Mouse (Mus musculus) embryonic stem cell, embryonic (primary cell): ENCODE data around the gene Map2k3.

Experiments
- CTCF ChIA-PET, 4 experiments: fragments of 300-600 bp in 2 of 4; fragments of 350-600 bp in 2 of 4; sonication (Branson Sonifier 250); formaldehyde crosslinking; loops; one replicate each; lab custom pipeline; 2022; ENCODE audit warnings: inconsistent platforms in 2 of 4; lab: Charles Lee
- POLR2A ChIA-PET, 4 experiments: fragments of 300-600 bp in 2 of 4; fragments of 350-600 bp in 2 of 4; sonication (Branson Sonifier 250); formaldehyde crosslinking; loops; one replicate each; lab custom pipeline; 2022; ENCODE audit warnings: antibody characterized with exemption in 4 of 4, inconsistent platforms in 1 of 4; lab: Charles Lee

The Map2k3 gene

DNA sequence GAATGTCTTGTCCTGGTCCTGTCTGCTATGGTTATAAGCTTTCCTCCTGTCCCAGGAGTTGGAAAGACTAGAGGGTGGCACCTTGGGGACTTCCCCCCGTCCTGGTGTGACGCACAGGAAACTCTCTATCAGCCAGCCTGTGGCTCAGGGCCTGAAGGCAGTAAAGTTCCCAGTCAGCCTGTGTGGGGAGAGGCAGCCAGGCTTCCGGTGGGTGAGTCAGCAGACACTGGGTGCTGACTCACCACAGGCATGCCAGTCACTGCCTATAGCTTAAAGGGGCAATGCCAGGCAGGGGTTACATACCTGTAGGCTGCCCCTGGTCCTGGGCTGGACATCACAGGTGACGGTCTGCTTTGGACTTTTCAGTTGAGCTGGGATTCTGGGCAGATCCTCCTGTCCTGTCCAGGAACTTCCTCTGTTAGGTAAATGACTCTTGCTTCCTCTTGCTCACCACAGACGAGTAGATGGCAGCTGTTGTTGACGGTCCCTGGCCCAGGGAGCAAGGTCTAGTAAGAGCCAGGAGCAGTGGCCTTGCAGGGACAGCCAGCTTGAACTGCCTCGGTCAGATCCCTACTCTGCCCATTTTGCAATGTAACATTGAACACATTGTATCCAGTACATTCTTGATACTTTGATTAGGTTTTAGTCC lies 3.6 kb downstream of the Map2k3 start:
- ChIA-PET POLR2A (interaction anchor here in 3 of 4 experiments (0.6 to 3.7 kb wide), 8 partner anchors 9 to 597 kb away, joined by 3 to 18 read pairs (median 5); partner anchors contain the start of gene Tmem11 (in 1 of the 3)), CTCF (interaction anchor here in 1 of 4 experiments (1.0 kb wide), 1 partner anchor 8 kb away, joined by 3 read pairs; no protein-coding TSS in a partner anchor)

DNA sequence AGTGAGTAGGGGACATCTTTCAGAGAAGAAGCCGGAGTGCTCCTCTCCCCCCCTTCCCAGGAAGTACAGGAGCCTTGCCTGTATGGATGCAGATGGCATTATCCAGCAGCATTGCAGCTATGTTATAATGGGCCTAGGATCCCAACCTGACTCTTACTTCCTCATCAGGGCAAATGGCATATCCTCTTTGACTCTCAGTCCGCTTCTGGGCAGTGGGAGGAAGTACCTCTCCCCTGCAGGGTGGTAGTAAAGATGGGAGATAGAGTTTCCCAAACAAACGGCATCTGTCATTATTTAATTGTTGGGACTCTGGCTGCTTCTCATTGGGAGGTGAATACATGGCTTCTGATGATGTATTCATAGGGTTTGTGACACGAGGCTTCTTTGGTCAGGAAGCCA lies 4.1 kb downstream of the Map2k3 start:
- POLR2A ChIA-PET = interaction anchor here in 3 of 4 experiments (0.6 to 3.7 kb wide), 9 partner anchors 9 to 598 kb away, joined by 3 to 18 read pairs (median 4); partner anchors contain the start of gene Tmem11 (in 1 of the 3)
- CTCF ChIA-PET = interaction anchor here in 1 of 4 experiments (1.6 kb wide), 1 partner anchor 9 kb away, joined by 7 read pairs; no protein-coding TSS in a partner anchor

DNA sequence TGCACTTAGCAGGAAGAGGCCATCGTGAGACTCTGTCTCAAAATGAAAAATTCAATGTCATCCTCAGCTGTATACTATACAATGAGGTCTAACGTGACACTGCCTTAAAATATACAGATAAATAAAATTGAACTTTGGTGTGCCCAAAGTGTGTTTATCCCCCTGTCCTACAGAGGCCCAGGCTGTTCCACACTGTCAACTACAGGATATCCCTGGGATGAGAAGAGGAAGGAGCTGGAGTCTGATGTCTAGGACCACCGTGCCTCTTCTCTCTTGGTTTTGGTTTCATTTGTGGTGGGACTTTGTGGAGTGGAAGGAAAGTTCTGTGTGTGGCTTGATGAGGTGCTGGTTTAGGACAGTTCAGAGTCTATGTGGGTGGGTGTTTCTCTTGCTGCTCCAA lies 5.8 kb downstream of the Map2k3 start:
- ChIA-PET CTCF (interaction anchor here in 2 of 4 experiments (0.6 to 1.6 kb wide), 3 partner anchors 10 to 147 kb away, joined by 3 to 7 read pairs (median 5); partner anchors contain the start of gene Tmem11 (in 1 of the 2)), POLR2A (interaction anchor here in 2 of 4 experiments (0.7 to 3.7 kb wide), 12 partner anchors 10 to 570 kb away, joined by 3 to 18 read pairs (median 4); partner anchors contain the start of genes Natd1 (in 1 of the 2) and Tmem11 (in 1 of the 2))

DNA sequence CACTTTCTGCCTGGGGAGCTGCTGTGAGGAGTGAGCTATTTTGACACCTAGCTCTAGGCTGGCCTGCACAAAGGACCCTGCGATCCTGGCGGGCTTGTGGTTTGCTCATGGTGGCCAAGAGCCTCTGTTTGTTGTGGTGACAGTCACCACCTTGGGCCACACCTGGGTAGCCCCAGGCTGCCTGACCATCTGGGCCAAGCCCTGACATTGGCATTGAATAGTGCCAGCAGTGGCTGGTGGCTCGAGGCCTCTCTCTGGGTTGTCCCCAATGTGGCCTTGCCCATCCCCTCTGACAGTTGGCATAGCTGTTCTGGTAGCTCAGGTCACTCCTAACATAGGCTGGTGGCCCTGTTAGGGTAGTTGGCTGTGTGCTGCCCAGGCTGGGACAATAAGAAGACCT lies 7.7 kb downstream of the Map2k3 start:
- CTCF ChIA-PET = interaction anchor here in 2 of 4 experiments (0.5 to 2.0 kb wide), 4 partner anchors 12 to 37 kb away, joined by 3 to 4 read pairs (median 4); no protein-coding TSS in a partner anchor
- POLR2A ChIA-PET = interaction anchor here in 3 of 4 experiments (0.5 to 6.1 kb wide), 7 partner anchors 8 to 416 kb away, joined by 3 to 76 read pairs (median 8); partner anchors contain the start of genes Map2k3 (in 2 of the 3), Kcnj12 (in 1 of the 3) and Natd1 (in 1 of the 3)

DNA sequence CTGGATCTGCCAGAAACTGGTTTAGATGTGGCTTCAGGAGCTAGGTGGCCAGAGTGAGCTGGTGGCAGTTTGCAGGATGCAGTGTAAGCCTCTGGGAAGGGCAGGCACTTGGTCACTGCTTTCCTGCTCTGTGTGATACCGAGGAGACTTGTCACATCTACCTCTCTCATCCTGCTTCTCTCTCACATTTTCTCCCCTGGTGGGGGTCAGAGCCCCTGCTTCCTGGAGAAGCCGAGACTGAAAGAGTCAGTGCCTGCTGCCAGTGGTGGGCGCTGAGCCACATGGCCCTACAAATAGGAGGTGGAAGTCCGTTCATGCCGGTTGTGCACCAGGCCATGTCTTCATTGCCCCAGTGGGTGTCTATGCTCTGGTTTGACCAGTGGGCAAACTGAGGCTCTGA lies 8.7 kb downstream of the Map2k3 start:
- ChIA-PET POLR2A (interaction anchor here (0.6 to 6.1 kb wide), 16 partner anchors 8 to 404 kb away, joined by 3 to 76 read pairs (median 4); partner anchors contain the start of genes Map2k3 (in 4 of the 4) and Kcnj12 (in 1 of the 4)), CTCF (interaction anchor here in 2 of 4 experiments (0.9 to 2.0 kb wide), 3 partner anchors 13 to 35 kb away, joined by 3 to 4 read pairs (median 4); no protein-coding TSS in a partner anchor)

DNA sequence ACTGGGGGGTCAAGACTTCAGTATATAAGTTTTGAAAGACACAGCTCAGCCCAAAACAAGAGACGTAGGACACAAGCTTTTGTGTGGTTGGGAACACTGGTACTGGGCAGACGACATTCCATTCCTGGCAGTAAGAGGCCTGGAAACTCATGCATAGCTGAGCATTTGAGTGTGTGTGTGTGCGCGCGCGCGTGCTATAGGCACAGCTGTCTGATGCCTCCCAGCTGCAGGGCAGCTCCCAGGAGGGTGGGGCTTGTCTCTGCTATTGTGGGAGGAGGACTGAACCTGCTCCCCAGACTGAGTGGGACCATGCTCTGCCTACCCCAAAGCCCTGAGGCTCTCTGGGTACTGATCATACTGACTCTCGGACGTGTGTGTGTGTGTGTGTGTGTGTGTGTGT lies 9.5 kb downstream of the Map2k3 start:
- ChIA-PET POLR2A (interaction anchor here (0.6 to 6.1 kb wide), 29 partner anchors 9 to 1039 kb away, joined by 3 to 76 read pairs (median 4); partner anchors contain the start of genes Map2k3 (in 4 of the 4) and Usp22 (in 1 of the 4)), CTCF (interaction anchor here (0.5 to 2.0 kb wide), 8 partner anchors 12 to 556 kb away, joined by 3 to 8 read pairs (median 5); no protein-coding TSS in a partner anchor)

DNA sequence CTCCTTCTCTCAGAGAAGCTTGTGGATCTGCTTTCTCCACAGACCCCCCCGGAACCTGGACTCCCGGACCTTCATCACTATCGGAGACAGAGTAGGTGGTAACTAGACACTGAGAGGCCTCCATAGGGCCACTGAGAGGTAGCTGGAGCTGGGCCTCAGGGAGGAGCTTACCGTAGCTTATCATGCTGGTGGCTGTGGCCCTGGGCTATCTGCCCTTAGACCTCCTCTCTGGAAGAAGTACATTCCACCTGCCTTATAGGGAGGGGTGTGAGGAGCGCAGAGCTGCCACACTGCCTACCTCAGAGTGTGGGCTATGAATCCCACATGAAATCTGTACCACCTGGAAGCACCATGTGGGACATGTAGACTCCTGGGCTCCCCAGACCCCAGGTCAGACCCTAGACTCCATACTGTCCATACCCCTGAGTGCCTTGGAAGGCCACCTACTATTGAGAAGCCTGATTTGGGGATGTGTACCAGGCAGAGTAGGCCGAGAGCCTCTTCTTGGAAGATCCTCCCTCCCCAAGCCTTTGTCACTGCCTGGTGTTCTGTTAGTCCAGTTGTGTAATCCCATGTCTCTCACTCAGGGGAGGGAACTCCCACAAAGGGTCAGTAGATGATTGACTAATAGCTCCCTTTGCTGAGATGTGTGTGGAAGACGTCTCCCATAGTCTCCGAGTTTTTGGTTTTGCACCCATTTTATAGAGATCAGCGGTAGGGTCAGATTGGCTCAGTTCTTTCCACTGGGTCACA lies 10.6 kb downstream of the Map2k3 start:
- POLR2A ChIA-PET = interaction anchor here (0.5 to 6.1 kb wide), 18 partner anchors 10 to 1814 kb away, joined by 3 to 76 read pairs (median 4); partner anchors contain the start of genes Map2k3 (in 2 of the 4) and Natd1 (in 1 of the 4)
- CTCF ChIA-PET = interaction anchor here in 2 of 4 experiments (1.1 to 1.9 kb wide), 3 partner anchors 15 to 18 kb away, joined by 4 to 6 read pairs (median 5); no protein-coding TSS in a partner anchor

DNA sequence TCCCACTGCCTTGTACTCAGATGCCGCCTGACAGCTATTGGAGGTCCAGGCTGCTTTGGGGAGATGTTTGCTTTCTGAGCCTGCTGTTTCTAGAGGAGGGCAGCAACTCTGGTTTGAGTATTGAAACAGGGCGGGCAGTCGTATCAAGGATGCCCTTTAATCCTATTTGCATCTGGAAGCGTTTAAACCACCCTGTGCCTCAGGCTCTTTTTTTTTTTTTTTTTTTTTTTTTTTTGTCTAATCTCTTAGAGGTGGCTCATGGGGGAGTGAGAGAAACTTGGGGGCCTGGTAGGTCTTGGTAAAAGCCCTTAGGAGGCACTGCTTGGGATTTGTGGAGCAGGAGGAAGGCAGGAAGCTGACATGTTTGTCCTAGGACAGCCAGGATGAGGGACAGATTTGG lies 13.2 kb downstream of the Map2k3 start:
- ChIA-PET CTCF (interaction anchor here in 1 of 4 experiments (1.2 kb wide), 1 partner anchor 9 kb away, joined by 3 read pairs; no protein-coding TSS in a partner anchor), POLR2A (interaction anchor here in 3 of 4 experiments (0.6 to 6.1 kb wide), 8 partner anchors 10 to 66 kb away, joined by 3 to 76 read pairs (median 4); partner anchors contain the start of genes Map2k3 (in 2 of the 3) and Tmem11 (in 1 of the 3))

DNA sequence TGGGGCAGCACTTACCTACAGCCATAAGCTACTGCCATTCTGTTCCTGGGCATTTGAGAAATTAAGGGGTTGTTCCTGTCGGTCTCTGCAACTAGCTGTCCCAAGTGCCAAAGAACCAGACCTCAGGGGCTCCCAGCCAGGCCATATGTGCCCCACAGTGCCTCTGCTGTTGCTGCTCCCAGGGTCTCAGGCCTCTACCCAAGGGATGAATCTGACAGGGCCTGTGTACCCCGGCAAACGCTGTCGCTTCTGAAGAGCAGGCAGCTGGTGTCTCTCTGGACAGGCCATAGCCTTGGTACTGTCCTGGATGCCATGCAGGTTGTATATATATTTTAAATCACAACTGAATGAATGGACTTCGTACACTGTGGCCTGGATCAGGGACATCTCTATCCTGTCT lies 20.1 kb downstream of the Map2k3 start:
- ChIA-PET CTCF (interaction anchor here in 2 of 4 experiments (0.7 to 1.2 kb wide), 2 partner anchors 91 to 195 kb away, joined by 3 to 4 read pairs; no protein-coding TSS in a partner anchor), POLR2A (interaction anchor here in 3 of 4 experiments (0.6 to 2.9 kb wide), 13 partner anchors 9 to 251 kb away, joined by 3 to 12 read pairs (median 3); partner anchors contain the start of genes Map2k3 (in 2 of the 3) and Tmem11 (in 1 of the 3))

DNA sequence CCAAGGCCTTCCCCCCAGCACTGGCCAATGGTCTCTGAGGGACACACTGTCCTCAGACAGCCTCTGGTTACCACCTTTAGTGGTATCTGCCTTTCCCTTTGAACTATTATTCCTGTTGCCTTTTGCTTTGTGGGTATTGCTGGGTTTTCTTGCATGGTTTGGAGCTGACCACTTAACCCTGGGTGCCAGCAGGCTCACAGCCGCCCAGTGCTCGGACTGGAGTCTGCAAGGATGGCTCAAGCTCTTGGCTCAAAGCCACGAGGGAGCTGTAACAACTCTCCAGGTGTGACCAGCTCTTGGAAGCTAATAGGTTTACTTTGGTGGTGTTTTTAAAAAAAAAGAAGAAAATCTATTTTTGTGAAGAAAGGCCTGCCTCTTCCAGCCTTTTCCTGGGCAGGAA lies 20.5 kb downstream of the Map2k3 start:
- ChIA-PET POLR2A (interaction anchor here in 3 of 4 experiments (0.6 to 2.9 kb wide), 17 partner anchors 9 to 252 kb away, joined by 3 to 12 read pairs (median 4); partner anchors contain the start of genes Map2k3 (in 2 of the 3) and Tmem11 (in 1 of the 3)), CTCF (interaction anchor here in 2 of 4 experiments (0.6 to 1.2 kb wide), 5 partner anchors 60 to 194 kb away, joined by 3 to 4 read pairs (median 3); no protein-coding TSS in a partner anchor)

DNA sequence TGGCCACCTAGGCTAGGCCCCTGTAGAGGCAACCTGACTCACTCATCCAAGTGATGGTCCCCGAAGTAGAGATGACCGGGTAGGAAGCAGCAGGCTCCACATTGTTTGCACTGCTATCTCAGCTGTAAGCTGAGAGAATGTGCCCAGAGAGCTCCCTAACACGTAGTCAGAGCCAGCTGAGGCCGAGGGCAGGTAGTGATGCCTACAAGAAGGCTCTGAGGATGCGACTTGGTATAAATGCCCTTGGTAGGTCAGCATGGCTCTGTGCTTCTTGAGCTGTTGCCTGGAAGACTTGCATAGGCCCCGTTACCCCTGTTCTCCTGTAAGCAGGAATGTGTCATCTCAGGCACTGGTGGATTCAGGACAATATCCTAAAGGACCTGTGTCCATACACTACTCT lies 21.2 kb downstream of the Map2k3 start:
- CTCF ChIA-PET = interaction anchor here in 1 of 4 experiments (0.6 to 1.2 kb wide), 4 partner anchors 59 to 194 kb away, joined by 3 read pairs; no protein-coding TSS in a partner anchor
- POLR2A ChIA-PET = interaction anchor here in 2 of 4 experiments (0.8 to 2.9 kb wide), 14 partner anchors 10 to 161 kb away, joined by 3 to 12 read pairs (median 4); partner anchors contain the start of genes Map2k3 (in 1 of the 2) and Tmem11 (in 1 of the 2)

DNA sequence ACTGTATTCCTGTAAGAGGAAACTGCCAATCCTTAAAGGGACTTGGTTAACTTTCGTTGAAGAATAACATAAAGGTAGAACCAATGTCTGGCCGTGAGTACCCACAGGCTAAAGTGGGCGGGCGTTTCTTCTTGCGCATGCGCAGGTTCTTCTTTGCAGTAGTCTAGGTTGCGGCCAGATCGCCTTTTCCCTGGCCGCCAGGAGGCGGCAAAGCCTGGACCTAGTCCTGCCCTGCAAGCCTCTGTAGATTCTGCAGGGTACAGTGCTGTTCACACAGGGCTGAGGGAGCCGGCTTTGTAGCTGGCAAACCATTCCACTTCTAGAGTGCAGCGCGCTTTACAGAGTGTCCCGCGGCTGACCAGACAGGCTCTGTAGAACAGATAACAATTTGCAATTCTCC lies 22.0 kb downstream of the Map2k3 start:
- POLR2A ChIA-PET = interaction anchor here in 3 of 4 experiments (0.6 to 2.9 kb wide), 12 partner anchors 9 to 139 kb away, joined by 3 to 12 read pairs (median 3); partner anchors contain the start of gene Map2k3 (in 1 of the 3)
- CTCF ChIA-PET = interaction anchor here (0.5 to 4.0 kb wide), 14 partner anchors 9 to 887 kb away, joined by 3 to 25 read pairs (median 3); no protein-coding TSS in a partner anchor

DNA sequence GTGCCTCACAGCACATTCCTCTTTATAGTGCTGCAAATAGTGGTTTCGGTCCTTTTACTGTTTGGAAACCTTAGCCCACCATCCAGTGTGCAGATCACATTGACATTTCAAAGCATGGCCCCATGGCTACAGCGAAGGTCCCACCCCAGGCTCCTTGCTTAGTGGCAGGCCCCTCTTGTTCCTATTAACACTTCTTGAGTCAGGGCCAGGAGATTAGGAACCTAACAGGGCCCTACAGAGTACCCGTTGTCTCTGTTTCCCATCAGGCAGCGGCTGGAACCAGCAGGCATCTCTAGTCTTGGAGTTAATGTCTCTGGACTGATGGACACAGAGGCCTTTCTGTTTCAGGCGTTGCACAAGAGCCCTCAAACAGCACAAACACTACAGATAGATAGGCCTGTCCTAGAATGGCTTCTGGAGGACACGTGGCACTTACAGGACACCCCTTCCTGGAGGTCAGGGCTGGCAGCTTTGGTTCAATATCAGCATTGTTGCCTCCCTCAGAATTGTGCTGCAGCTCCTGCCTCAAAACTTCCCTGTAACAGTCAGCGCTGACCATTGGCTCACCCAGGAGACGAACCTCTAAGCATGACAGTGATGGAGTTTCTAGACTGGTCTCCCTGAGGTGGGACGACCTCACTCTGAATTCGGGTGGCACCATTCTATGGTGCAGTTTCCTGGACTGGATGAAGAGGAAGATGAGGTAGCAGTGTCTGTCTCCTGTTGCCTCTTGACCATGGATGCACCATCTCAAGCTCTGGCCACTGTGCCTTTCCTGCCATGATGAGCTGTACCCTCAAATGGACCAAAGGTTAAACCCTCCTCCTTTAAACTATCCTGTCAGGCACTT lies 22.6 kb downstream of the Map2k3 start:
- POLR2A ChIA-PET = interaction anchor here in 3 of 4 experiments (0.6 to 1.4 kb wide), 6 partner anchors 9 to 139 kb away, joined by 3 to 5 read pairs (median 3); no protein-coding TSS in a partner anchor
- CTCF ChIA-PET = interaction anchor here (0.5 to 4.0 kb wide), 13 partner anchors 9 to 886 kb away, joined by 3 to 25 read pairs (median 3); no protein-coding TSS in a partner anchor

DNA sequence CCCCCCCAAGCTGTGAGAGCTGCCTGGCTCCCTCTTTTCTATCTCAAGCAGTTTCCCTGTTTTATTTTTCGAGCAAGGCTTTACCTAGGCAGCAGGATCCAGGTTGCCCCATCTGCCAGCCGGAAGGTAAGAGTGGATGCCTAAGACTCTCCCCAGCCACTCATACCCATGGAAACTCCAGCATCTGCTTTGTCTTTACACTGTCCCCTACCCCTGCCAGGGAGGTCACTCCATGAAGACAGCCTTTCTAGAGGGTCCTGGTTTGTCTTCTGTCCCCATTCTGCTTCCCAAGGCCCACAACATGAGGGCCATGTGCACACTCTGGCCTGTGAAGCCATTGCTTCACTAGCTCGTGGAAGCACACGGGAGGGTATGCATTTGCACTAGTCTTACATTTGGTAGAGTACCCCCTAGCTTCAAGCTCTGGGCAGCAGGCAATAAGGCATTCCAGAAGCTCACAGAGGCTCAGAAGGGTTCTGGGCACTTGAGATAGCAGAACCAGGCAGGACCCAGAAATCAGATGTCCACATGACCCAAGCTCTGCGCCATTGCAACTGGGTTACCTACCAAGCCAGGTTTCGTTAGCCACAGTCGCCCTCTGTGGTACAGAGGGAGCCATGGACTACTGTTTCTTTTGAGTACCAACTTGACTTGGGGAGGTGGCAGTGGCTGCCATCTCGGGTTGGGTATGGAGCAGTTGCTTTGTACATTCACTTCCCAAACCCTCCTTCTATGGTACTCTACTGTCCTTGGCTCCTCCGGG lies 24.0 kb downstream of the Map2k3 start:
- ChIA-PET CTCF (interaction anchor here in 1 of 4 experiments (0.6 to 4.0 kb wide), 5 partner anchors 11 to 87 kb away, joined by 3 to 25 read pairs (median 4); partner anchors contain the start of gene Tmem11), POLR2A (interaction anchor here in 2 of 4 experiments (0.6 to 1.9 kb wide), 9 partner anchors 15 to 120 kb away, joined by 3 to 11 read pairs (median 4); partner anchors contain the start of gene Map2k3 (in 1 of the 2))

DNA sequence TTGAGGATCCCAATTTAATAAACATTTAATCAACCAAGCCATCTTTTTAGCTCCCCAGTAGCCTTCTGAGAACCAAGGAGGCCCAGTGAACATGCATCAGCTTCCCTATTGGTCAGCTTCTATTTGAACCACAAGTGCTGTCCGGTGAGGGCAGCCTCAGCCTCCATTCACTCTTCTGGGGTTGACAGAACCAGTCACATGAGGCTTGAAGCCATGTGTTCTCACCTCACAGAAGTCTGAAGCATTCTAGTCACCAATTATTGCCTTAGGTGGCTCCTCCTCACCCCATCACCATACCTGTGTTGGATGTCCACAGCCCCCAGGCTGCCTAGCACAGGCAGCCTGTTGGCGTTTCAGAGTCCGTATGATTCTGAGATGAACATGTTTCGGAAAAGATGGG lies 27.1 kb downstream of the Map2k3 start:
- POLR2A ChIA-PET = interaction anchor here in 1 of 4 experiments (1.3 kb wide), 1 partner anchor 9 kb away, joined by 3 read pairs; no protein-coding TSS in a partner anchor
- CTCF ChIA-PET = interaction anchor here in 1 of 4 experiments (0.9 kb wide), 1 partner anchor 18 kb away, joined by 4 read pairs; no protein-coding TSS in a partner anchor
